Mouse (Mus musculus) hindbrain, embryonic 11.5 days (tissue): ENCODE results near the gene Mindy2. TPM values are rescaled to one million over a fixed set of nuclear protein-coding genes. Genes with fewer than 3 reads are reported as not detected.

Source experiments
- ATAC-seq: fragments of 200-750 bp; cut with Nextera tagmentation; 2 replicates; pipeline ENCODE4 v1.8.0; 2017; ENCODE audit warnings: mild to moderate bottlenecking, moderate TSS enrichment, moderate library complexity; ENCODE audit not compliant: low FRiP score
- DNase-seq: peaks from one replicate; pipeline ENCODE4 v3.0.0-alpha.2; 2015; ENCODE audit warnings: low spot score
- H3K27ac ChIP-seq: fragments of 300-500 bp; sonication (generic); 2 replicates; pipeline ENCODE4 v1.5.1; 2014; ENCODE audit warnings: mild to moderate bottlenecking, low read depth, low read length
- H3K27me3 ChIP-seq: fragments of 300-500 bp; sonication (generic); 2 replicates; pipeline ENCODE4 v1.6.1; 2014; ENCODE audit warnings: mild to moderate bottlenecking, low read length, moderate library complexity, mixed read lengths; ENCODE audit not compliant: control insufficient read depth, insufficient read depth
- H3K36me3 ChIP-seq: fragments of 300-500 bp; sonication (generic); 2 replicates; pipeline ENCODE4 v1.6.1; 2014; ENCODE audit warnings: mild to moderate bottlenecking, low read length, moderate library complexity, mixed read lengths; ENCODE audit not compliant: control insufficient read depth, insufficient read depth
- H3K4me1 ChIP-seq: fragments of 300-500 bp; sonication (generic); replicated peaks from 2 replicates; pipeline ENCODE4 v1.6.1; 2014; ENCODE audit warnings: low read length, mixed read lengths; ENCODE audit not compliant: control insufficient read depth, insufficient read depth
- H3K4me2 ChIP-seq: fragments of 300-500 bp; sonication (generic); replicated peaks from 2 replicates; pipeline ENCODE4 v1.6.1; 2014; ENCODE audit warnings: mild to moderate bottlenecking, low read depth, low read length
- H3K4me3 ChIP-seq: fragments of 300-500 bp; sonication (generic); 2 replicates; pipeline ENCODE4 v1.5.1; 2014; ENCODE audit warnings: low read depth, low read length
- H3K9ac ChIP-seq: fragments of 300-500 bp; sonication (generic); 2 replicates; pipeline ENCODE4 v1.6.1; 2014; ENCODE audit warnings: low read depth, low read length
- H3K9me3 ChIP-seq: fragments of 300-500 bp; sonication (generic); 2 replicates; pipeline ENCODE4 v1.6.1; 2016; ENCODE audit warnings: low read length; ENCODE audit not compliant: control insufficient read depth
- WGBS: fragments of 180-500 bp; shearing (Covaris S2); extraction: QIAGEN DNeasy Blood & Tissue Kit; methylation state at CpG from one replicate; pipeline ENCODE4 v1.1.7; 2014; 5-methylcytosine and 5-hydroxymethylcytosine counted together
- polyA plus RNA-seq: library from polyadenylated mRNA; unstranded; fragments of >200 nt; fragmentation: Nextera tagmentation; extraction: Ambion mirVana; gene quantifications from 2 replicates; pipeline ENCODE4 v1.2.1, GENCODE M21; 2014

Mindy2 gene
- 11.1 and 14.2 TPM in 2 replicates for polyA plus RNA-seq

DNA sequence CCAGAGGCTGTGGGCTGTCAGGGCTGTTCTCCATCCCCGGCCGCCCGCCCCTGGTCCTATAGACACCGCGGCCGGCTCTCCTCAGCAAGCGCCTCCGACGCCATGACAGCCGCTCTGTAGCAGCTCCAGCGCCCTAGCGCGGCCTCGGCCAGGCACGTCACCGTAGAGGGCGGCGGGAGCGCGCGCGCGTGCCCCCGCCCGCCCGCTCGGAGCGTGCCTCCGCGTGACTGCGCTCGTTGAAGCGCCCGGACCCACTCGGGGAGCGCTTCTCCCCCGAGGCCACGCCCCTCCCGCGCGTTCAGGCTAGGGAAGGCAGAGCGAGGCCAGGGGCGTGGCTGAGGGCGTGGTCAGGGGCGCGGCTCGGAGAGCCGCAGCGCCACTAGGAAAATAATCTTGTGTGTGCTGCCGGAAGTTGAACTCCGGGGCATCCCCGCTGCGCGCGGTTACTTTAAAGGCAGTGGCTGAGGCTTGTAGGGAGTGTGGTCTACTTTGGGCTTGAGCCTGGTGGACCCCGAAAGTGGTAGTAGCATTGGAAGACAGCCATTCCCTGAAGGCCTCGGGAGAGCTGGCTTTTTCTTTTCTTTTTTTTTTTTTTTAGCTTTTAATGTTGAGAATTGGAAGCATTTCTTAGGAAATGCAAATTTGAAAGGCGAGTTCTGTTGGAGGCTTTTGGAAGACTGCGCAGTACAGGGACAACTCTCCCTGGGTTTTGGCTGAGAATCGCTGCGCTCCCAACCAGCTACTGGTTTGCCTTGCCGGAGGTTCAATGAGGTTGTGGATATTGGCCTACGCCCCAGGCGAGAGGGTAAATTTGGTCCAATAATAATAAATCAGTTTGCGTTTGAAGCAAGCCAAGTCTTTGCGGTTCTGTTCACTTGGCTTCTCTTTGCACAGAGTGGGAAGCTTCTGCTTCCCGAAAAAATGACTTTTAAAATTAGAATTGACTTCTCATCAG, at the start of gene Mindy2:
TSS of gene Mindy2 (minus strand) at position 162 of the 955 bp plus-strand sequence.
- peak within 1 kb of the TSS; percentile 91 for H3K27ac ChIP-seq
- peak; percentile 99 for DNase-seq
- ATAC-seq = peak; percentile 97
- peak within 1 kb of the TSS; percentile 88 for H3K4me3 ChIP-seq
- no peaks in the 10 kb centered on the region for H3K27me3 ChIP-seq
- H3K36me3 ChIP-seq = no peaks in the 10 kb centered on the region
- no peaks in the 10 kb centered on the region for H3K4me1 ChIP-seq
- WGBS = 3% methylated on average over 60 of the region's 67 CpGs
- peak within 1 kb of the TSS; percentile 89 for H3K4me2 ChIP-seq
- peak within 1 kb of the TSS; percentile 85 for H3K9ac ChIP-seq
- H3K9me3 ChIP-seq = no peaks in the 10 kb centered on the region

- H3K36me3 ChIP-seq = no peaks in the 10 kb centered on the region
- H3K9ac ChIP-seq = no peak overlapping the region
- no peak overlapping the region for H3K4me2 ChIP-seq
- no peaks in the 10 kb centered on the region for H3K9me3 ChIP-seq
- WGBS = 88% methylated on average over 1 of the region's 1 CpGs
- H3K27me3 ChIP-seq = no peaks in the 10 kb centered on the region
- no peak overlapping the region for H3K27ac ChIP-seq
- ATAC-seq (no peak), DNase-seq (no peak)
- no peak overlapping the region for H3K4me3 ChIP-seq
- H3K4me1 ChIP-seq = no peaks in the 10 kb centered on the region
Observed at GRCm38 (mm10) chr9:70706444-70706843, 49.5 kb upstream of the Mindy2 start.

DNA sequence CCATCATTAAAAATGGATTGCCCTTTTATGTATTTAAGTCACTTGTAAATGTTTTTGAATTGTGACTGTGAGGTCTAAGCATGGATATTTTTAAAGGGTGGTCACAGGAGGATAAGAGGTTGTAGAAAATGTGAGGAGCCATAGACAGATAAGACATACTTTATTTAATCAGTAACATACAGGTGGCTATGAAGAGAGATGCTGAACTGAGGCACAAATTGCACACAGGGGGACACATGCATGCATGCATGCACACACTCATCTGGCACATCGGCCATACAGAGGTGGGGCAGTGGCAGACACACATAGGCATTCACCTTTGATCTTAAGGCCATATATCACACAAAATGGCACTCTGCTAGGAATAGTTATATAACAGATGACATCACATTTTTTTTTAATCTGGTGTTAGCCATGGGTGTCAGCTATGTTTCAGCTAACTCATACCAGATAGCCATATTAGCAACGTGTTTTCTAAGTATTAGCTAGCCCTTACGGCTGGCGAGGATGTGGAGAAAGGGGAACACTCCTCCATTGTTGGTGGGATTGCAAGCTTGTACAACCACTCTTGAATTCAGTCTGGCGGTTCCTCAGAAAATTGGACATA, 46.7 kb upstream of the Mindy2 start:
- Histone ChIP-seq H3K27ac (no peak overlapping the region), H3K9ac (no peak overlapping the region), H3K36me3 (no peaks in the 10 kb centered on the region), H3K4me3 (no peak overlapping the region), H3K4me2 (no peak overlapping the region), H3K9me3 (no peaks in the 10 kb centered on the region), H3K27me3 (no peaks in the 10 kb centered on the region), H3K4me1 (no peaks in the 10 kb centered on the region)
- ATAC-seq = no peak
- WGBS = 95% methylated on average over 5 of the region's 5 CpGs
- DNase-seq = no peak

DNA sequence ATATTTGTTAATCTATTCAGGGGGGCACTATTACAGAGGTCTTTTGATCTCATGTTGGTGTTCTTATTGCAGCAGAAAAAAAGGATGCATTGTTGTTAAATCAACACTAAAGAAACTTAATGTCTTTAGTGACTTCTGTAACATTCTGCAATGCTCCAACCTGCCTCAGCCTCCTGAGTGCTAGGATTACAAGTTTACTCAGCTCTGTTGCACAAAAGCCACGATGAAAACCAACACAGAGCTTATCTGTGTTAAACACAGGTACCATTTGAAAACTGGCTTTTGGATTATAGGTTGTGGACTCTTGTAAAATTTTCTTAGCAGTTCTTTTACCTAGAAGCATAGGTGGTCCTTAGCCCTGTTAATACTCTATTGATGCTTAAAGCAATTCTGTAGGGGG, 41.1 kb upstream of the Mindy2 start:
- no peak for ATAC-seq
- Histone ChIP-seq H3K27ac (no peak overlapping the region), H3K4me2 (no peak overlapping the region), H3K36me3 (no peaks in the 10 kb centered on the region), H3K9me3 (no peaks in the 10 kb centered on the region), H3K27me3 (no peaks in the 10 kb centered on the region), H3K9ac (no peak overlapping the region), H3K4me3 (no peak overlapping the region), H3K4me1 (no peaks in the 10 kb centered on the region)
- no peak for DNase-seq
- WGBS = 93% methylated on average over 1 of the region's 1 CpGs

DNA sequence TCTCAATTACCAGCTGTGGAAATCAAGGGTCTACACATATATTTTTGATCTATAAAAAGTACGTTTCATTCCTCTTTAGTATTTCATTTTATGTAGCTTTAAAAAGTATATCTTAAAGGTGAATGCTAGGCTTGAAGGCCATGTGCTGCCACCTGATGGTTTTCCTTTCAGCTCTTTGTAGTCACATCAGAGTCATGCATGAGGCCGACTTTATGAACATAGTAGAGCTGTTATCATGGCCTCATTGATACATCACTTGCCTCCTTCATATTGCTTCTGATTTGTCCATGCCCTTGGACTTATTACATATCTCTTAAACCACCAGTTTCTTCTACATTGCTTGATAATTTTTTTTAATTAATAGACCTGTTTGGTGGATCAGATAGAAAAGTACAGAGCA, 38.7 kb upstream of the Mindy2 start:
- no peak overlapping the region for H3K9ac ChIP-seq
- WGBS = 98% methylated on average over 2 of the region's 2 CpGs
- H3K9me3 ChIP-seq = no peaks in the 10 kb centered on the region
- H3K36me3 ChIP-seq = no peaks in the 10 kb centered on the region
- H3K4me1 ChIP-seq = no peaks in the 10 kb centered on the region
- no peak overlapping the region for H3K4me3 ChIP-seq
- H3K27ac ChIP-seq = no peak overlapping the region
- no peak overlapping the region for H3K4me2 ChIP-seq
- DNase-seq = no peak
- no peak for ATAC-seq
- H3K27me3 ChIP-seq = no peaks in the 10 kb centered on the region

DNA sequence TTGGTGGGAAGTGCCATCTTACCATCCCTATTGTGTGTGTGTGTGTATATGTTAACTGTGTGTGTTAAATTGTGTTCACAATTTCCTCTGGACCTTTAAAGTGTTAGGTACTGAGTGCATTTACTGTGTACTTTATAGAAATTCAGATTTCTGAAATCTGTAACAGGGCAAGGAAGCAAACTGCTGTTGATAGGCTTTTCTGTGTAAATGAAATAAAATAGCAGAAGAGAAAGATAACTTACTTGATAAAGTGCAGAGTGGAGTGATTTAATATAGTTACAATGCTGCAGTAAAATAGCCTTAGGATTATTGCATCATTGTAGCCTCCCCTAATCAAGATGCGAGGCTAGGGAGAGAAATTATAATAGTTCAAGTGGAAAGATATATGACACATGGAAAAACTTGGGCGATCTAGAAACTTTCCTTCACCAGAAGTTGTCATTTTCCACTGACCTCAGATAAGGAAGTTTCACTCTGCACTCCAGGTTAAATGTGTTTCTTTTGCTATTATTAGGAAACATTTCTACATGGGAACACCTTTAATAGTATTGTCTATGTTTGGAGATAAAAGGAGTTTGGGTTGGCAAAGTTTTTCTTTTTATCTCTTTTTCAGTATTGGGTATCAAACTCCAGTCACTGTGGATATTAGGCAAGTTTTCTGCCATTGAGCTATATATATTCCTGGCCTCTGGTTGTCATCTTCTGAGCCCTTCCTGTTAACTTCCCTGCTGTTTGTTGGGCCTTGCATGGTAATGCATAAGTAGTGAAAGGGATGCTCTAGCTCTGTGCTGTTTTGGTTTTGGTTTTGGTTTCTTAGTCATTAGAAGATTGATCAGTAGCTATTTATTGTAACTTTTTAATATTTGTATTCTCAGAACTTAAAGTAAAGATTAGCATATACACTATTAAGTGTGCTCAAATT, 35.1 kb upstream of the Mindy2 start:
- Histone ChIP-seq H3K9me3 (no peaks in the 10 kb centered on the region), H3K4me3 (no peak overlapping the region), H3K27ac (no peak overlapping the region), H3K36me3 (no peaks in the 10 kb centered on the region), H3K4me1 (no peaks in the 10 kb centered on the region), H3K4me2 (no peak overlapping the region), H3K27me3 (no peaks in the 10 kb centered on the region), H3K9ac (no peak overlapping the region)
- DNase-seq (no peak), ATAC-seq (no peak)
- 87% methylated on average over 2 of the region's 2 CpGs for WGBS

- DNase-seq (no peak), ATAC-seq (no peak)
- Histone ChIP-seq H3K27ac (no peak overlapping the region), H3K27me3 (no peaks in the 10 kb centered on the region), H3K9me3 (no peaks in the 10 kb centered on the region), H3K36me3 (no peaks in the 10 kb centered on the region), H3K4me1 (no peaks in the 10 kb centered on the region), H3K4me2 (no peak overlapping the region), H3K4me3 (no peak overlapping the region), H3K9ac (no peak overlapping the region)
Observed at GRCm38 (mm10) chr9:70690579-70690978, 33.6 kb upstream of the Mindy2 start.

DNA sequence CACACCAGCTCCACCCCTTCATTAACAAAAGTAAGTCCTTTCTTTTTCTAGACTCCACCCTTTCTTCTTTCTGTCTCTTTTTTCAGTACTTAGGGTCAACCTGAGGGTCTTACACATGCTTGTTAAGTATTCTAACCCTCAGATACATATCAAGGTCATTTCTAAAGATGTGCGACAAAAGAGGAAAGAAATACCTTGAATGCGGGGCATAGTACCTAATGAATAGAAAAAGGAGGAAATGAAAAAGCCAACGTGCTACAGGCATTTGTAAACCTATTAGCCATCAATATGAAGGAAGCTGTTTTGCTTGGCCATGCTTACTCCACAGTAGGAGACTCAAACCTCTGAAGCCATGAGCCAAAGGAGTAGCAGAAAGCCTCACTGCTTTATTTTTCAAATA, 33.0 kb upstream of the Mindy2 start:
- no peak overlapping the region for H3K9ac ChIP-seq
- 82% methylated on average over 3 of the region's 3 CpGs for WGBS
- no peaks in the 10 kb centered on the region for H3K4me1 ChIP-seq
- H3K9me3 ChIP-seq = no peaks in the 10 kb centered on the region
- no peaks in the 10 kb centered on the region for H3K27me3 ChIP-seq
- H3K4me3 ChIP-seq = no peak overlapping the region
- H3K4me2 ChIP-seq = no peak overlapping the region
- DNase-seq = no peak
- ATAC-seq = no peak
- no peaks in the 10 kb centered on the region for H3K36me3 ChIP-seq
- H3K27ac ChIP-seq = no peak overlapping the region
